Mouse (Mus musculus) spleen, adult 2 months (tissue): ENCODE data around the gene Tmem131l. TPM values are rescaled to one million over a fixed set of nuclear protein-coding genes. Genes with fewer than 3 reads are reported as not detected.

Experiments used
- DNase-seq, 2 experiments: peaks; one replicate each; pipeline versions ENCODE4 v3.0.0 to v3.0.0-alpha.2; 2012 to 2021; ENCODE audit warnings: low spot score in 2 of 2, low read depth in 1 of 2
- H3K27ac ChIP-seq: fragments of 200-500 bp; 2 replicates; pipeline ENCODE4 v1.5.1; 2012; ENCODE audit warnings: low read length, inconsistent platforms; ENCODE audit not compliant: insufficient read depth
- H3K27me3 ChIP-seq: fragments of 200-500 bp; 2 replicates; pipeline ENCODE4 v1.6.1; 2012; ENCODE audit warnings: mild to moderate bottlenecking, moderate library complexity, low read length, inconsistent platforms; ENCODE audit not compliant: control insufficient read depth, insufficient read depth
- H3K36me3 ChIP-seq: fragments of 200-500 bp; 2 replicates; pipeline ENCODE4 v1.6.1; 2012; ENCODE audit warnings: mild to moderate bottlenecking, low read length, inconsistent platforms; ENCODE audit not compliant: control insufficient read depth, insufficient read depth
- H3K4me1 ChIP-seq: fragments of 200-500 bp; 2 replicates; pipeline ENCODE4 v1.6.1; 2011; ENCODE audit warnings: inconsistent platforms; ENCODE audit not compliant: control insufficient read depth, insufficient read depth, insufficient read length
- H3K4me3 ChIP-seq: fragments of 200-500 bp; 2 replicates; pipeline ENCODE4 v1.5.1; 2011; ENCODE audit warnings: mild to moderate bottlenecking, inconsistent platforms; ENCODE audit not compliant: insufficient read depth, insufficient read length; ENCODE audit errors: extremely low read depth
- CTCF ChIP-seq: fragments of 200-500 bp; IDR thresholded peaks from 2 replicates; pipeline ENCODE4 v1.5.1; 2011; ENCODE audit warnings: mild to moderate bottlenecking, inconsistent platforms; ENCODE audit not compliant: insufficient read depth, insufficient read length, insufficient replicate concordance; ENCODE audit errors: extremely low read depth
- POLR2A ChIP-seq: fragments of 200-500 bp; IDR thresholded peaks from 2 replicates; pipeline ENCODE4 v1.6.1; 2011; ENCODE audit warnings: low read depth, low read length, inconsistent platforms
- WGBS: fragments of 180-500 bp; shearing (Covaris S2); methylation state at CpG from one replicate; pipeline ENCODE4 v1.1.7; 2018; 5-methylcytosine and 5-hydroxymethylcytosine counted together
- polyA plus RNA-seq: library from polyadenylated mRNA; depleted of rRNA; stranded (reverse); fragments of >200 nt; gene quantifications from 2 replicates; pipeline ENCODE4 v1.2.3, GENCODE M21; 2012

Gene Tmem131l
- polyA plus RNA-seq, 1 experiment: 116 TPM

DNA sequence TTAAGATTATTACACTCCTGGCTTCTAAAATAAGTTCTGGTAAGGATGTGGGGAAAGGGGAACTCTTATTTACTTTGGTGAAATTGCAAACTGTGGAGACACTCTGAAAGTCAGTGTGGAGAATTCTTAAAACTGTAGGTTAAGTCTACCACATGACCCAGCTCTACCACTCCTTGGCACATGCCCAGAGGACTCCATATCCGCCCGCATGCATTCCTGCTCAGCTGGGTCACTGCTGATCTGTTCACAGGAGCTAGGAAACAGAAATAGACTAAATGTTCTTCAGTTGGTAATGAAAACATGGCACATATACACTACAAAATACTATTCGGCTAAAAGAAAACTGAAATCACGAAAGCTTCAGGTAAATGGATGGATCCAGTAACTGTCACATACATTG, 37.5 kb upstream of the Tmem131l start:
- no peak for TF ChIP-seq CTCF
- TF ChIP-seq POLR2A: no peak
- peaks cover 3% of the 10 kb centered on the region for H3K4me1 ChIP-seq
- DNase-seq: no peak

DNA sequence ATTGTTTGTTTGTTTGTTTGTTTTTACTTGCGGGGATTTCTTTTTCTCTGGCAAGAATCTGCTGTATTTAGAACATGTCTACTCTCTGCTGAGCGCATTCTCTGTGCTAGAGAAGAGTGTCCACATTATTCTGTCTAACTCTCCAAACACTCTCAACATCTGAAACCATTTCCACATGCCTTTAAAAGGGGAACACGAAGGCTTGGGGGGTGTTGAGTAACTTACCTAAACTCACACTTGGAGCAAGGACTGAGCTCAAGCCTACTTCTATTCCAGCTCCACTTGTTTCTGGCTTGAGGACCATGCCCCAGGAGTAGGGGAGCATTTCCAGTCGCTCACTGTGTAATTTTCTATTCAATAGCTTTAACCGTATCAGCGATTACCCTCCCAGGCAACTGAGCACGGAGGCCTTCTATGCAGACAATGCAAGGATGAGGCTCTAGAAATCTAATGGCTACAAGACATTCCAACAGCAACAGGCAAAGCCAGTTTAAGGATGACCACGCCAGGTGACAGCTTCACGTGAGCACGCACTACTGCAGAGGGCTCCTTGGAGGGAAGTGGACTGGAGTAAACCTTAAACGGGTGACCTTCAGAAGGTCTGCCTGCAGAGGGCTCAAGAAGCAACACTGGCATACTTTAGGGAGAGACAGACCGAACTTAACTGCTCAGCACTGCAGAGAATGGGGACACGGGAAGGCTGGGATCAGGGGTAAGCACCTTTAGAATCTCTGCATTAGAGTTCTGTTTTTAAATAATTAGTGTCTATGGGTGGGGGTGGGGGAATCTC, 36.8 kb upstream of the Tmem131l start:
- Histone ChIP-seq H3K4me1 (peaks cover 4% of the 10 kb centered on the region), H3K27me3 (no peaks in the 10 kb centered on the region), H3K36me3 (no peaks in the 10 kb centered on the region), H3K27ac (no peak overlapping the region), H3K4me3 (no peak overlapping the region)
- DNase-seq: no peak
- TF ChIP-seq POLR2A: no peak
- WGBS: 84% methylated on average over 13 of the region's 13 CpGs

More for the DNA sequence above, 37.5 kb upstream of the Tmem131l start:
- H3K36me3 ChIP-seq: no peaks in the 10 kb centered on the region
- WGBS: 93% methylated on average over 4 of the region's 4 CpGs
- no peak overlapping the region for H3K4me3 ChIP-seq
- H3K27ac ChIP-seq: no peak overlapping the region
- H3K27me3 ChIP-seq: no peaks in the 10 kb centered on the region

DNA sequence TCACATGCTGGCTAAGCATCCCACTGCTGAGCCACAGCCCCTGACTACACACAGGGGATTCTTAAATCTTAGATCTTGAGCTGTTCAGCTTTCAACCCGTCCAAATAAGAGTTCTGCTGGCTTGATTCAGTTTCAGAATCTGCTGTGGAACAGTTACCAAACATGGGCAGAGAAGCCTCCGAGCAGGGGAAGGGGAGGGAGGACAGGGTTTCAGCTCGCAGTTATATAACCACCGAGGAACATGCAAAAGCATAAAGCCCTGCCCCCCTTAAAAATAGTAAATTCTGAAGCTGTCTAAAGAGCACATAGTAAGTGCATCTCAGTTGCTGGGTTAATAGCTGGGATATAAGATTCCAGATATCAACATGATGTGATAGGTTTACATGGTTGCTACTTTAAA, 35.5 kb upstream of the Tmem131l start:
- WGBS: 21% methylated on average over 4 of the region's 4 CpGs
- peak overlapping the region; percentile 24 for H3K27ac ChIP-seq
- H3K4me3 ChIP-seq: no peak overlapping the region
- no peaks in the 10 kb centered on the region for H3K36me3 ChIP-seq
- no peaks in the 10 kb centered on the region for H3K27me3 ChIP-seq
- H3K4me1 ChIP-seq: peaks cover 12% of the 10 kb centered on the region
- DNase-seq: peak in 1 of 2 experiments; percentile 54
- TF ChIP-seq POLR2A: no peak
- TF ChIP-seq CTCF: no peak

DNA sequence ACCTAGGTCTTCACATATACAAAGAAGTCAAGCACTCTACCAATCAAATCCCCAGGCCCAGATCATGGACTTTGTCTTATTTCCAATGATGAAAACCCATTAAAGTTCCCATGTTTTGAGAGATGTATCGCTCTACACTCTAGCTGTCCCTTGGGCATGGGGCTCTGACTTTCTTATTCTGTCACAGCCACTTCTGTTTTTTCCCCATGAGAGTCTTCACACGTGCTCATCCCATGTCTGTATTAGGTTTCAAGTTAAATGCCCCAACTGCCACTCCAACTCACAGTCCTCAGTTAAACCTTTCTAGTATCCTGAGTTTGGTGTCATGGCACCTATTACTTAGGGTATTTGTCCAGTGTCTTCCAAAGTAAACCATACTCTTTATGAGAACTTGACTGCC, 34.8 kb upstream of the Tmem131l start:
- H3K4me1 ChIP-seq: peaks cover 16% of the 10 kb centered on the region

DNA sequence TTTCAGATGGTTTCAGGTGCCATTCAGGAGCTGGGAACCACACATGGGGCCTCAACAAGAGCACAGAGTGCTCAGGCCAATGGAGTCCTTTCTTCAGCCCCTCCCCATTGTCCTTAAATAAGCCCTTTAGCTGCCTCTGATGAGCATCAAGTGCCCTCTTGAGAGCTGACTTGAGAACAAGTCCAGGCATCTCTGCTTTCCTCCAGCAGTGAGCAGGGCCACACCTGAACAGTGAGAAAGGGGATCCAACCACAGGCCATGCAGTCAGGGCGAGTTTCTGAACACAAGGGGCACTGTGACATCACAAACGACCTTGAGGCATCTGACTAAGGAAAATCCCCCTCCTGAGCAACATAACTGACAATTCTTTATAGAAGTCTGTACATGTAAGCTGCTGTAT, 31.7 kb upstream of the Tmem131l start:
- Histone ChIP-seq H3K27ac (peak overlapping the region; percentile 58), H3K4me1 (peaks cover 29% of the 10 kb centered on the region), H3K27me3 (no peaks in the 10 kb centered on the region), H3K36me3 (no peaks in the 10 kb centered on the region), H3K4me3 (no peak overlapping the region)
- DNase-seq: peak; percentile 31 to 70
- no peak for TF ChIP-seq POLR2A
- peak; percentile 29; the same call in 1 of the 2 replicates for TF ChIP-seq CTCF
- WGBS: 11% methylated on average over 2 of the region's 2 CpGs

More for the DNA sequence above, 34.8 kb upstream of the Tmem131l start:
- Histone ChIP-seq H3K27ac (no peak overlapping the region), H3K36me3 (no peaks in the 10 kb centered on the region), H3K4me3 (no peak overlapping the region), H3K27me3 (no peaks in the 10 kb centered on the region)
- 44% methylated on average over 2 of the region's 2 CpGs for WGBS
- TF ChIP-seq CTCF: no peak
- TF ChIP-seq POLR2A: no peak
- no peak for DNase-seq

DNA sequence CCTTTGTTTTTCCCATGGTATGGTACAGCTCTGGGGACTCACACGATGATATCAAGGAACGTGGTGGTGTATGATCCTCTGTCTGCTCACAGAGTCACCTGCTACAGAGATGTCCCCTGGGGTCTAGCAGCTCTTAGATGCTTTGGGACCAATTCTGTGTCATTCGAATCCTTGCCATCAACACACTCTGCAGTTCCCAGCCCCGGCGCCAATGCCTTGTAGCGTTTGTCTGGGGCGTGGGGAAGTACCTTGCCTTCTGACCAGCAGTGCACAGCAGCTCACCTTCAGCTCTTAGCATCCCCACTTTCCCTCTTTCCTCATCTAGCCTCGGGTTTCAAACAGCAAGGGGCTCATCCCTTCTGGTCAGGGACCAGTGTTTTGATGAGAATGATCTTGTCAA, 30.8 kb upstream of the Tmem131l start:
- Histone ChIP-seq H3K4me1 (peaks cover 29% of the 10 kb centered on the region), H3K36me3 (no peaks in the 10 kb centered on the region), H3K4me3 (no peak overlapping the region), H3K27ac (peak overlapping the region; percentile 58), H3K27me3 (no peaks in the 10 kb centered on the region)
- TF ChIP-seq POLR2A (no peak), CTCF (no peak)
- peak in 1 of 2 experiments; percentile 25 for DNase-seq
- 55% methylated on average over 8 of the region's 8 CpGs for WGBS

DNA sequence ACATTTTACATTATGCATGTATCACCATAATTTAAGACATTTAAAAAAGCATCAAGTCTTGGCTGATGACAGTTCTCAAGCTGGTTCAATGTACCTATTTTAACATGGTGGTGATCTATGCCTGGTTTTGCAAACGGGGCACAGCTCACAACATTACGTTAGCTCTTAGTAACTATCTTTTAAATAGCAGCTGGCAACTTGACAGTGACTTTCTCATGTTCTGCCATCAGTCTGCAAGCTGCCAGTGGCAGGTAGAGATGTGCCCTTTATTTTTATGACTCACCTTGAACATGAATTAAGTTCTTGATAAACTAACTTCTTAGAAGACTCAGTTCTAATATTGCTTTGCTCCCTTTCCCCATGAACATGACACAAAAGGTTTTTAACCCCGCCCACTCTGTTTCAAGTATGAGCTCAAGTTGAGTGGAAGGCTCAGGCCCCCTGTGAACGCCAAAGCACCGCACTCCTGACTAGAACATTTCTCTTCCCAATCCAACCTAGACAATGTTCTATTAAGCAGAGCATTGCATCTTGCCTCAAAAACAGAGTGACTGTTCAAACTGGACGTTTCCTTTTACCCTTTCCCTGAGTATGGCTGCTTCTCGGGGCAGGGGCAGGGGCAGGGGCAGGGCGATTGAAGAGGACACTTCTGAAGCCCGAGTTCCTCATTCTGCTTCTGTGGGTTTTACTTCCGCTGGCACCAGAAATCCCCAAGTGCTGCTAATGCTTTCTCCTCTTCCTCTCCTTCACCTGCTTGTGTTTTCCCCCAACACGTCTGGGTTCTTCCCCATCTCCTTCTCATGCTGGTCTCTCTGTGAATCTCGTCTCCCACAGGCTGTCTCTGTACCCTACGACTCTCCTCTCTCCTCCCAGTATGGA, 29.1 kb upstream of the Tmem131l start:
- peak; percentile 66 to 76 for DNase-seq
- Histone ChIP-seq H3K27ac (peak overlapping the region; percentile 81), H3K36me3 (no peaks in the 10 kb centered on the region), H3K4me1 (peaks cover 29% of the 10 kb centered on the region; the same call in 1 of the 2 replicates), H3K27me3 (no peaks in the 10 kb centered on the region), H3K4me3 (no peak overlapping the region)
- WGBS: 16% methylated on average over 13 of the region's 13 CpGs
- TF ChIP-seq CTCF: no peak
- TF ChIP-seq POLR2A: no peak
